Mouse (Mus musculus): ENCODE results near the gene Eci1. TPM values are rescaled to one million over a fixed set of nuclear protein-coding genes. Genes with fewer than 3 reads are reported as not detected.
A peak's percentile ranks its signal among the peaks of the same experiment; 100 is the strongest.
"Not testable (repeated sequence)": the region's sequence is repeated elsewhere in the genome, so short reads cannot be mapped to it uniquely, and the experiment has no call there.

The Eci1 gene
- polyA plus RNA-seq, 1 experiment, result 28.0 TPM

- Histone ChIP-seq H3K27me3 (ENCODE audit: control insufficient read depth, insufficient read depth, low read length) (no peaks in the 10 kb centered on the region), H3K27ac (ENCODE audit: insufficient read depth, low read length) (no peak overlapping the region), H3K4me1 (ENCODE audit: control insufficient read depth, insufficient read depth, insufficient read length) (no peaks in the 10 kb centered on the region; the same call in 1 of the 2 replicates), H3K36me3 (ENCODE audit: control insufficient read depth, insufficient read depth, low read length) (peaks cover 44% of the 10 kb centered on the region), H3K4me3 (ENCODE audit: extremely low read depth, insufficient read depth, insufficient read length) (no peak overlapping the region)
- TF ChIP-seq POLR2A (IDR thresholded peaks at IDR 0.05; ENCODE audit: low read depth, low read length), result no peak
- TF ChIP-seq CTCF (IDR thresholded peaks at IDR 0.05; ENCODE audit: extremely low read depth, insufficient read depth, insufficient read length, insufficient replicate concordance), result no peak
- no peak for DNase-seq (ENCODE audit: low read depth in 1 of 2, low spot score in 2 of 2)
- WGBS, result 78% methylated on average over 6 of the region's 6 CpGs
Measured at GRCm38 (mm10) chr17:24449507-24449906, 23.1 kb downstream of the Eci1 start.

DNA sequence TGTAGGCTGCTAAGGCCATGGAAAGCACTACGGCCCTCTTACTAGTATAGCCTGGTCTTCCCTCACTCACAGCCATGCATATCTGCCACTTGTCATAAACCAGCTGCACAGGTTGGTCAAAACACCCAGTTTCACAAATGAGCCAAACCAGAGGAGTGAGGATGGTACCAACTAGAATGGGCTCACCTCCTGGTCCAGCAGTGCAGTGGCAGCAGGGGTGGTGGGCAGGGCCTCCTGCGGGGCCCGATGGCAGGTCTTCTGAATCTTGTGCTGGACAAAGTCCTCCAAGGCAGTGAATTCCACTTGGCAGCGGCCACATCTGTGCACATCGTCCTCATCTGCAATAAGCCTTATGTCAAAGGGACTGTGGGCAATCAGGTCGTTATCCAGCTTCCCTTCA lies 24.8 kb downstream of the Eci1 start:
- Histone ChIP-seq H3K4me1 (ENCODE audit: control insufficient read depth, insufficient read depth, insufficient read length) (no peaks in the 10 kb centered on the region; the same call in 1 of the 2 replicates), H3K36me3 (ENCODE audit: control insufficient read depth, insufficient read depth, low read length) (peaks cover 29% of the 10 kb centered on the region), H3K27me3 (ENCODE audit: control insufficient read depth, insufficient read depth, low read length) (no peaks in the 10 kb centered on the region), H3K4me3 (ENCODE audit: extremely low read depth, insufficient read depth, insufficient read length) (no peak overlapping the region), H3K27ac (ENCODE audit: insufficient read depth, low read length) (no peak overlapping the region)
- no peak for DNase-seq (ENCODE audit: low read depth in 1 of 2, low spot score in 2 of 2)
- TF ChIP-seq CTCF (IDR thresholded peaks at IDR 0.05; ENCODE audit: extremely low read depth, insufficient read depth, insufficient read length, insufficient replicate concordance) (no peak), POLR2A (IDR thresholded peaks at IDR 0.05; ENCODE audit: low read depth, low read length) (no peak)
- WGBS, result 97% methylated on average over 6 of the region's 6 CpGs

- DNase-seq (ENCODE audit: low read depth in 1 of 2, low spot score in 2 of 2), result no peak
- H3K27me3 ChIP-seq (ENCODE audit: control insufficient read depth, insufficient read depth, low read length), result no peaks in the 10 kb centered on the region
- no peak for TF ChIP-seq POLR2A (IDR thresholded peaks at IDR 0.05; ENCODE audit: low read depth, low read length)
- no peak for TF ChIP-seq CTCF (IDR thresholded peaks at IDR 0.05; ENCODE audit: extremely low read depth, insufficient read depth, insufficient read length, insufficient replicate concordance)
- H3K27ac ChIP-seq (ENCODE audit: insufficient read depth, low read length), result no peak overlapping the region
- no peaks in the 10 kb centered on the region; the same call in 1 of the 2 replicates for H3K4me1 ChIP-seq (ENCODE audit: control insufficient read depth, insufficient read depth, insufficient read length)
- peaks cover 9% of the 10 kb centered on the region for H3K36me3 ChIP-seq (ENCODE audit: control insufficient read depth, insufficient read depth, low read length)
- WGBS, result 78% methylated on average over 2 of the region's 2 CpGs
- no peak overlapping the region for H3K4me3 ChIP-seq (ENCODE audit: extremely low read depth, insufficient read depth, insufficient read length)
Measured at GRCm38 (mm10) chr17:24453372-24453771, 26.9 kb downstream of the Eci1 start.

DNA sequence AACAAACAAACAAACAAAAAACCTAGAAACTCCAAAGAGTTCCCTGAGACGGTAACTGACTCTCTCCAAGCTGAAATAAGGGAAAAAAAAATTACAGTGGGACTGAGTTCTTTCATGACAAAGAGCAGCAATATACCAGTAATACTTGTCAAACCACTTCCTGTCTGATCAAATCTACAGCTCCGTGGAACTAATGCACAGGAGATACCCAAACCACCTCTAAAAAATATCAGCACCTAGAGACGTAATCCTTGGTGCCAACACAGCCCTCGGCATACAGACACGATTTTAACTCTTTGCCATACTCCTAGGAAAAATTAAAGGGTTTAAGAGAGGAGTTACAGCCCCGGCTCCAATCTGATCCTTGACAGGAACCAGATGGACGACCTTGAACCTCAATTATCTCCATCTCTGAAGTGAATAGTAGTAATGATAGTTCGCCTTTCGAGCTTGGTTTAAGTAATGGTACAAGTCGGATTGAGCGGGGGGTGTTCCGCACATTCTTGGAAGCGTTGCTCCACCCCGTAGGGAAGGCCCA lies 27.8 kb downstream of the Eci1 start:
- H3K4me3 ChIP-seq (ENCODE audit: extremely low read depth, insufficient read depth, insufficient read length), result peak overlapping the region; percentile 86
- DNase-seq (ENCODE audit: low read depth in 1 of 2, low spot score in 2 of 2), result no peak
- H3K36me3 ChIP-seq (ENCODE audit: control insufficient read depth, insufficient read depth, low read length), result peaks cover 6% of the 10 kb centered on the region
- no peaks in the 10 kb centered on the region for H3K27me3 ChIP-seq (ENCODE audit: control insufficient read depth, insufficient read depth, low read length)
- WGBS, result 2% methylated on average over 14 of the region's 14 CpGs
- TF ChIP-seq CTCF (IDR thresholded peaks at IDR 0.05; ENCODE audit: extremely low read depth, insufficient read depth, insufficient read length, insufficient replicate concordance) (no peak), POLR2A (IDR thresholded peaks at IDR 0.05; ENCODE audit: low read depth, low read length) (no peak)
- no peaks in the 10 kb centered on the region; the same call in 1 of the 2 replicates for H3K4me1 ChIP-seq (ENCODE audit: control insufficient read depth, insufficient read depth, insufficient read length)
- H3K27ac ChIP-seq (ENCODE audit: insufficient read depth, low read length), result peak overlapping the region; percentile 94

DNA sequence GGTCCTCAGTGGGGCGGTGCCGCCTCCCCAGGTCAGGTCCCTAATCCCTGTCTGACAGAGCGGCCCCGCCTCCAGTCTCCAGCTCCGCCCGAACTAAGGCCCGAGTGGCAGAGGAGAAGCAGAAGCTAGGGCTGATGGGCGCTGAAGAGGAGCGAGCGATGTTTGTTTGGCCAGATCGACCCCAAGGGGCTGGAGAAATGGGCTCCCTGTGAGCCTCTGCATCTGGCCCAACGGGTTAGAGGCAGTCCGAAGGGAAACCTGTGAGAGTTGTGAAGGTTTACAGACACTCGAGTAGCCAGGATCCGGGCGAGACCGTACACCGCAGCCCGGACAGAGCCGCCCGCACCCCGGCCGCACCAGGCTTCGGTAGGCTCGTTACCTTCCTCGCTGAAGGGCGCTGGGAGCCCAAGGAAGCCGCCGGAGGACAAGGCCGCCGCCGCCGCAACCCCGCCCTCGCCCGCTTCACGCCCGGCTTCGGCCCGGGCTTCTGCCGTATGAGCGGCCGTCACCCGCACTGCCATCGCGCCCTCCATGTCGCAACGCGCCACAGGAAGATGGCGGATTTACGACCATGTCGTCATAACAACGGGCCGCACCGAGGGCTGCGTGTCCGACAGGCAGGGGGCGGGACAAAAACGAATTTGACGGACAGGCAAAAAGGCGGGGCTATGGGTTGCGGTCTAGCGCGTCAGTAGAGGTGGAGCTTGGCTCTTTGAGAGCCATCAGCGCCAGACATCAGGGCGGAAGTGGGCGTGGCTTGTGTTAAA lies 28.5 kb downstream of the Eci1 start:
- H3K4me1 ChIP-seq (ENCODE audit: control insufficient read depth, insufficient read depth, insufficient read length), result no peaks in the 10 kb centered on the region; the same call in 1 of the 2 replicates
- peaks cover 2% of the 10 kb centered on the region; the same call in 1 of the 2 replicates for H3K36me3 ChIP-seq (ENCODE audit: control insufficient read depth, insufficient read depth, low read length)
- peak; percentile 99 to 100 for DNase-seq (ENCODE audit: low read depth in 1 of 2, low spot score in 2 of 2)
- TF ChIP-seq CTCF (IDR thresholded peaks at IDR 0.05; ENCODE audit: extremely low read depth, insufficient read depth, insufficient read length, insufficient replicate concordance), result no peak
- peak; percentile 84 for TF ChIP-seq POLR2A (IDR thresholded peaks at IDR 0.05; ENCODE audit: low read depth, low read length)
- WGBS, result under 1% methylated on average over 67 of the region's 67 CpGs
- peak overlapping the region; percentile 94 for H3K27ac ChIP-seq (ENCODE audit: insufficient read depth, low read length)
- H3K27me3 ChIP-seq (ENCODE audit: control insufficient read depth, insufficient read depth, low read length), result no peaks in the 10 kb centered on the region
- H3K4me3 ChIP-seq (ENCODE audit: extremely low read depth, insufficient read depth, insufficient read length), result peak overlapping the region; percentile 86

DNA sequence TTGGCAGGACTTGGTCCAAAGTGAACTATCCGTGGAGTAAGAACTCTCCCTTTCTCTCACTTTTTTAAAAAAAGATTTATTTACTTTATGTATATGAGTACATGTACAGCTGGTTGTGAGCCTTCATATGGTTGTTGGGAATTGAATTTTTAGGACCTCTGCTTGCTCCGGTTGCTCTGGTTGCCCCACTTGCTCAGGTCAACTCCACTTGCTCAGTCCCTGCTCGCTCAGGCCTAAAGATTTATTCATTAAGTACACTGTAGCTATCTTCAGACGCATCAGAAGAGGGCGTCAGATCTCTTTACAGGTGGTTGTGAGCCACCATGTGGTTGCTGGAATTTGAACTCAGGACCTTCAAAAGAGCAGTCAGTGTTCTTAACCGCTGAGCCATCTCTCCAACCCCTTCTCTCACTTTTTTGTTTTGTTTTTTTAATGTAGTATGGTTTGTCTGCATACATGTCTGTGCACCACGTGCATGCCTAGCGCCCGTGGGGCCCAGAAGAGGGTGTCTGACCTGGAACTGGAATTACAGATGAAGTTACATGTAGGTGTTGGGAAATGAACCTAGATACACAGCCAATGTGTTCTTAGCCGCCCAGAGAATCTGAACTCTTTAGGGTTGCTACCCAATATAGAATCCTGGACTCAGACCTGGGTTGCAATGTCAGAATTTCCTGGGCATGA lies 29.2 kb downstream of the Eci1 start:
- DNase-seq (ENCODE audit: low read depth in 1 of 2, low spot score in 2 of 2); H3K4me1 ChIP-seq (ENCODE audit: control insufficient read depth, insufficient read depth, insufficient read length); H3K4me3 ChIP-seq (ENCODE audit: extremely low read depth, insufficient read depth, insufficient read length); H3K36me3 ChIP-seq (ENCODE audit: control insufficient read depth, insufficient read depth, low read length); H3K27ac ChIP-seq (ENCODE audit: insufficient read depth, low read length); H3K27me3 ChIP-seq (ENCODE audit: control insufficient read depth, insufficient read depth, low read length): not testable (repeated sequence)
- WGBS, result 51% methylated on average over 10 of the region's 10 CpGs

Measured in spleen, adult 2 months (tissue).